Mouse (Mus musculus) MEL-GATA-1-ER (cell line): ENCODE data around the gene Fxyd3.

Experiments used
- DNase-seq: peaks from one replicate; pipeline ENCODE4 v3.0.0-alpha.2; 2012; ENCODE audit warnings: low read depth; ENCODE audit errors: extremely low read depth

The Fxyd3 gene

DNA sequence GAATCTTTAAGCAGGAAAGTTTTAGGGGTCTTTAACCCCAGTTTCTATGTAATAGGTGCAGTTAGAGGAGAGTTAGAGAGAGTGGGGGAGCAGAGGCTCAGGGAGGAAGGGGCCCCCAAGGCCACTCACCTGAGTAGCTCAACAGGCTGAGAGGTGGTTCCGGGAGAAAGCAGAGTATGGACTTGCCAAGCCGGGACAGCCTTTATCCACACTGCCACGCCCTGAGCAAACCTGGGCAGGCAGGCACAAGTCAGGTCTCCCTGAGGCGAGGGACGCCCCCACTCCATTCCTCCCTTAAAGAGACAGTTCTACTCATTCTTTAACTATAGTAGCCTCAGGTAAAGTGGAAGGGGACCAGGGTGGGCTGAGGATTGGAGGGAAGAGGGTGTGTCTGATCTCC lies at the start of gene Fxyd3:
Fxyd3 (minus strand) TSS at position 213 of the 400 bp plus-strand sequence.
- no peak for DNase-seq

DNA sequence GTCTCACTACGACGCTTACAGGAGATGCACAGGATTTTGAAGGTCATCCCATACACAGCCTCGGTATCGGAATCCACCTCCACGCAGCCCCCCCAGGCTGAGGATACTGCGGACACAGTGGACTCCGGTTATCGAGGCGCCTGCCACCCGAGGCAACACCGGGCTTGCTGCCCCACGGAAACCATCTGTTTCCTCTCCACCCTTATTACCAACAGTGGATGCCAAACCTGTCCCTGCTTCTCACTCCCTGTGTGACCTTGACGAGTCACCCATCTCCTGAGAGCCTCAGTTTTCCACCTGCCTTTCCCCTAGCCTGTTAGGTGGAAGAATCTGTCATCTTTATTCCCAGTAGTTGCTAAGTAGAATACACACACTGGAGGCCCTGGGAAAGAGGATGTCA lies 48.6 kb upstream of the Fxyd3 start:
- DNase-seq, result no peak

GRCm38 (mm10) chr7:31124381-31124780 lies 47.9 kb upstream of the Fxyd3 start:
- DNase-seq, result no peak

DNA sequence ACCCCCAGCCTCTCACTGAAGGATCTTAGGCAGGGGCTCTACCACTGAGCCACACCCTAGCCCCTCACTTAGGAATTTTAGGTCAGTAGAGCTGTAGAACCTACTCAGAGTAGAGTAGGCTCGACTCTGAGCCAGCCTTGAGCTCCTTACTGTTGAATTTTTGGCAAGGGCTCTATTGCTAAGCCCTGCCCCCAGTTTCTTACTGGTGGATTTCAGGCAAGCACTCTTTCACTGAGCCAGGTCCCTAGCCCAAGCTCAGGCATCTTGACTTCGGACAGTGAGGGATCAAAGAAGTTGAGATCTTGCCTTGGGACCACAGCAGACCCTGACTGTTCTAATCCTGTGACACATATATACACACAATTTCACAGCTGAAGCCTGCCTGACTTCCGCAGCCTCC lies 47.2 kb upstream of the Fxyd3 start:
- no peak for DNase-seq

DNA sequence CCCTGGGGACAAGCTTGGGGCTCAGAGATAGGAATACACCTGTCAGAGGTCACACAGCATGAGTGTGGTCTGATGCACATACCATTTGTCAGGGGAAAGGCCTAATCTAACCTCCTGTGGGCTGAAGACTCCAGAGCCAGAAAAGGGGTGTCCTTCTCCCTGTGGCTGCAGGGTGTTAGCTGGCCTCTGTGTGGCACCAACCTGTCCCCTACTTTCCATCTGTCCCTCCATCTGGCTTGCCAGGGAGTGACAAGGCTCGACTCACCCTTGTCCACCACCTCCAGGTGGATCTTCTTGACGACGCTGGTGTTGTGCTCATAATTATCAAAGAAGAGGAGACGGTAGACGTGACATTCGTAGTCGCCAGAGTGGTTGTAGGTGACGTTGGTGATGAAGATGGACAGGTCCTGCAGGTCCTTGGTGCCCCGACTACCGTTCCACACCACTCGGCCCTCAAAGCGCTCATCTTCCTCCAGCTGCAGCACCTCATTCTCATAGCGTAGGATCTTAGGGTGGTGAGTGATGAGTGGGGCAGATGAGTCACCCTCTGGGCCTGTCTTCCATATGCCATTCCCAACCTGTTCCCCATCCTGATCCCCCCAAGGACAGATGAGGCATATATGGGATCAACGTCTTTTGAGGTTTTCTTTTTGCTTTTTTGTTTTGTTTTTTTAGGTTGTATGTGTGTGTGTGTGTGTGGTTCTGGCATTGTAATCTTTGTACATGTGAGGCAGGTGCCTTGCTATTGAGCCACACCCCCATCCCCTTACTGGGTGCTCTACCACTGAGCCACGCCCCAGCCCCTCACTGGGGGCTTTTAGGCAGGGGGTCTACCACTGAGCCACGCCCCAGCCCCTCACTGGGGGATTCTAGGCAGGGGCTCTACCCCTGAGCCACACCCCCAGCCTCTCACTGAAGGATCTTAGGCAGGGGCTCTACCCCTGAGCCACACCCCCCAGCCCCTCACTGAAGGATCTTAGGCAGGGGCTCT lies 46.4 kb upstream of the Fxyd3 start:
- DNase-seq, result no peak

GRCm38 (mm10) chr7:31119556-31119955 lies 43.1 kb upstream of the Fxyd3 start:
- DNase-seq, result no peak

GRCm38 (mm10) chr7:31118486-31118885 lies 42.0 kb upstream of the Fxyd3 start:
- no peak for DNase-seq

- no peak for DNase-seq
Observed at GRCm38 (mm10) chr7:31117465-31117864, 41.0 kb upstream of the Fxyd3 start.

DNA sequence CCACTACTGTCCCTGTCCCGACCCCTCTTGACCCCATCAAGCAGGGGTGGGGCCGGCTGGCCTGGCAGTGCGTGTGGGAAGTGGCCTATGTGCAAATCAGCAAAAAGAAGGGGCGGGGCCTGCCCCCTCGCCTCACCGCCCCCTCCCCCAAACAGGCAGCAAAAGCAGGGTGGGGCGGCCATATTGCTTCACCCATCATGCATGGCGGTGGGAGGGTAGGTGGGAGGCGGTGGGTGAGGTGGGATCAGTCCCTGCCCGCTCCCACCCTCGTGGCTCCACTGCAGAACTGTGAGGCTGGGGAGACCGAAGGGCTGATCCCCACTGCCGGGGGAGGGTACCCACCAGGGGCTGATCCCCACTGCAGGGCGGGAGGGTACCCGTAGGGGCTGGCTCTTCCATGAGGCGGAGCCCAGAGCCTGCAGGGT lies 40.2 kb upstream of the Fxyd3 start:
- no peak for DNase-seq

DNA sequence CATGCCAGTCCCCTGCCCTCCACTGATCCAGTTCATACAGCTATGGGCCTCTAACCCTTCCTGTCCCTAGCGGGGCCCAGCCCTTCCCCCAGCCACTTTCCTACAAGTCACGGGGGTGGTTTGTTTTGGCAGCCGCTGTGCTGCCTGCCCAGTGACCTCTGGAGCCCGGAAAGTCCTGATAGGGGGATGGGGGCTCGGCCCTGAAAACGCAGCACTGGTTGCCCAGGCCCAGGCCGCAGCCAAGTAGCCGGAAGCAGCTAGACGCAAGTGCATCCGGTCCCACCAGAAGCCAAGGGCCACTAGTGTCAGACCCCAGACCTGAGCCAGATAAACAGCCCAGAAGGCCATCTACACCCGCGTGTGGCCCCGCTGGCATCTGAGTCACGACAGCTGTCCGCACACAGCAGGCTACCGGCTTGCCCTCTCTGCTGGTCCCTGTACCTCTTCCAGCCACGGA lies 39.1 kb upstream of the Fxyd3 start:
- no peak for DNase-seq

DNA sequence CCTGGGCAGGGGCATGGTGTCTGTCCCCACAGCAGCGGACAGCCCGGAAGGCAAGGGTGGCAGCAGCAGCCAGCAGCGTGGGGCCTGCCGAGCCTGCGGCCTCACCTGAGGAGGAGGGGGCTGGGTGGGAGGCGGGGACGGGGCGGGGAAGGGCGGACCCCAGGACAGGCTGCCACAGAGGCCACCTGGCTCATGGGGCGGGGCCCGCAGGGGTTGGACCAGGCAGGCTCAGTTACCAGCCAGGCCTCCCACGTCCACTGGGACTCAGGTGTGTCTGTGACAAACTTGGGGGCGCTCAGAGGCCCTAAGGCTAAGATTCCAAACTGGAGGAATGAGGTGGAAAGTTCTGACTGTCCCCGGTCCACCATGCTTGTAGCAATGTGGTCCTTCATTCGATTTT lies 38.7 kb upstream of the Fxyd3 start, which contains the start of gene Hpn:
Hpn (minus strand) TSS at position 109 of the 400 bp plus-strand sequence.
- no peak for DNase-seq

DNA sequence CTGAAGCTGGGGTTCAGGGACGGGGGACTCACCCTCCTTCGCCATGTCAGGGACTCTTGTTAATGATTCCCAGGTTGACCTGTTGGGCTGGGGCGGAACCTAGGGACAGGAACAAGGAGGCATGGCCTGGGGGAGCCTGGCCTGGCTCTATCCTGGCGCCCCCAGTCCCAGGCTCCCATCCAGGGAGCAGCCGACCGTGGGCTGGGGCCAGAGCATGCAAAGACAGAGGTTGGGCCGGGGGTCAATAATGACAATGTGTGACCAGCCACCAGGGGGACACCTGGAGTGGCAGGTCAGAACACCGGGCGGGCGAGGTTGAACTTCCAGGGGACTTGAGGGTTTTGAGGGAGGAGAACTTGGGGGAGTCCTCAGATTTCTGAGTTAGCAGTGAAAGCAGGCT lies 38.1 kb upstream of the Fxyd3 start:
- no peak for DNase-seq

- no peak for DNase-seq
Observed at GRCm38 (mm10) chr7:31113800-31114199, 37.3 kb upstream of the Fxyd3 start.

DNA sequence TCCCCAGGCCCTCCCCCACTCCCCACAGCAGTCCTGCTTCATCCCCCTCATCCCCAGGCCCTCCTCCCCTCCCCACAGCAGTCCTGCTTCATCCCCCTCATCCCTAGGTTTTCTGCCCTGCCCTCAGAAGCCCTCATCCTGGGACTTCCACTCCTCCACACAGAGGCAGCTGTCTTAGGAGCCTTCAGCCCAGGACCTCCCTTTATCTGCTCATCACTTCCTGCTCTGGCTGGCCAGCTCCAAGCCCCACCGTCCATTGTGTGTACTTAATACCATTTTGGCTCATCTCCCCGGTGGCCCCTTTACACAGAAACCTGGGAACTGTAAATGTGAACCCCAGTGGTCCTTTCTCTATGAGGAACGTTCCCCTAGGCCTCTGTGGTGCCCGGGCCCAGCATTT lies 35.5 kb upstream of the Fxyd3 start:
- DNase-seq, result no peak

DNA sequence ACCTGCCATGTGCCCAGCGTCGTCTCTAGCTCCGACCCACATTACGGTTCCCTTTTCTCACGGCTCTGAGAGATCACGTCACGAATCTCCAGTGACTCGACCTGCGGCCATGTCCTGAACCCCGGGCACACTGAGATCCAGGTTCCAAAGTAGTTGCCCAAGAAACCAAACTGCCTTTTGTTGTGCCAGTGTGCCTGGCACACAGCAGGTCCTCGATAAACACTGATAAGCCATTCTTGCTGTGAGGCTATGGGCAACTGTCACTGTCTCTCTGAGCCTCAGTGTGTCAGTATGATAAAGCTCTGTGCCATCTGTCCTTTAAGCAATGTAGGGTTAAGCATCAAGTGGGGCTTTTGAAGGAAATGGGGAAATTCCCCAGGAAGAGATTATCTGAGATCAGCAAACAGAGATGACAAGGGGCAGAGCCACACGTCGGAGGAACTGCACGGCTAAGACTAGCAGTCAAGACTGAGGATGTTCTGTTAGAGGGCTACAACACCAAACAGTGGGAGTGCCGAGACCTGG lies 34.4 kb upstream of the Fxyd3 start:
- peak; percentile 69 for DNase-seq

- no peak for DNase-seq
Observed at GRCm38 (mm10) chr7:31109796-31110195, 33.3 kb upstream of the Fxyd3 start.

GRCm38 (mm10) chr7:31109091-31109490 lies 32.6 kb upstream of the Fxyd3 start:
- DNase-seq, result no peak

DNA sequence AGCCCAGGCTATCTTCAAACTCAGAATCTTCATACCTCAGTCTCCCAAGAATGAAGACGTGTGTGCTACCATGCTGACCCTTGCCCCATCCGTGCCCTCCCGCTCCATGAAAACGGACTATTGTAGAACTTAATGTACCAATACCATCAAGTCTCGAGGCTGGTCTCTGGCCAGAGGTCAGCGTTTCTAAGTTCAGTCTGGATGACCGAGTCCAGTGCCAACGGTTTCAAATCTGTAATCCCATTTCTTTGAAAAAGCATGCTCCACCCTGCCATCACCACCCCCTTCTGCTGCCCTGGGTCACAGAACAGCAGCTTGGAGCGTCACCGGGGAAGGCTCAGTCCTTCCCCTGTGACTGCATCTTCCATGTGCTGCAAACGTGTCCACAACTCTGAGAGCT lies 31.3 kb upstream of the Fxyd3 start:
- no peak for DNase-seq

GRCm38 (mm10) chr7:31106166-31106565 lies 29.7 kb upstream of the Fxyd3 start:
- no peak for DNase-seq

DNA sequence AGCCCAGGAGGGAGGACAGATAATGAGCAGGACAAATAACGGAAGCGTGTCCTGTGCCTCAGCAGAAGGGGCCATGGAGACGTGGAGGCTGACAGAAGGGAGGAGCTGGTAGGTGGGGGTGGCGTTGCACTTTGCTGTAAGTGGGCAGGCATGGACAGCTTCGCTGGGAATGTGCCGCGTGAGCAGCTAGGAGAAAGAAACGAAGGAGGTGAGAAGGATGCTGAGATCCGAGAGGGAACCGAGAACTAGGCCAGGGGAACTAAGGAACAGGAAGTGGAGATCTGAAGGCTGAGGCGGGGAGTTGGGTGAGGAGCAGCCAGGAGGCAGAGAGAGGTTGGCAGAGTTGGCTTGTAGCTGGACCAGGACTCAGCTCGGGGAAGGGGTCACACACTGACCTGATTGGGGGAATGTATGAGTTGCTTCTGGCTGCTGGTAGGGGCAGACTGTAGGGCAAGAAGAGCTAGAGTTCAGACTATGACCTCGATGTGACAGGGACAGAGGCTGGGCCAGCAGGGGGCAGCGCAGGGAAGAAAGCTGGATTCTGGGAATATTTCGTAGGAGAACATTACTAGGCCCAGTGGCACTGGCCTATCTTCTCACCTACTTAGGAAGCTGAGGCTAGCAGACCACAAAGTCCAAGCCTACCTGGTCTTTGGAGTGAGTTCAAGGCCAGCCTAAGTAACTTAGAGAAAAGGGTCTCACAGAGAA lies 28.7 kb upstream of the Fxyd3 start:
- DNase-seq, result no peak

DNA sequence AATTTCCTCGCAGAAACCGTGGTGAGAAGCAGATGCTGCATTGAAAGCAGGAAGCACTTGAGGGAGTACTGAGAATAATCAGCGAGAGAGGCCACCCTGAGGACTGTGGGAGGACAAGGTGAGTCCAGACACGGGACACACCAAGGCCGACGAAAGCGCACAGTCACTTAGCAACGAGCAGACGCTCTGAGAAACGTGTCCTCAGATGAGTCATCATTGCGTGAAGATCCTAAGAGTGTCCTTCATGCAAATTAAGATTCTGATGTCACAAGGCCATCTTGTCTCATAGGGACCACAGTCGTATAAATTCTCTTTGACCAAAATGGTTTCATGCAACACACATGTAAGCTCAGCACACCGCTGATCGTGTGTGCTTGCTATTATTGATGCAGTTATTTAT lies 24.3 kb upstream of the Fxyd3 start:
- DNase-seq, result no peak

DNA sequence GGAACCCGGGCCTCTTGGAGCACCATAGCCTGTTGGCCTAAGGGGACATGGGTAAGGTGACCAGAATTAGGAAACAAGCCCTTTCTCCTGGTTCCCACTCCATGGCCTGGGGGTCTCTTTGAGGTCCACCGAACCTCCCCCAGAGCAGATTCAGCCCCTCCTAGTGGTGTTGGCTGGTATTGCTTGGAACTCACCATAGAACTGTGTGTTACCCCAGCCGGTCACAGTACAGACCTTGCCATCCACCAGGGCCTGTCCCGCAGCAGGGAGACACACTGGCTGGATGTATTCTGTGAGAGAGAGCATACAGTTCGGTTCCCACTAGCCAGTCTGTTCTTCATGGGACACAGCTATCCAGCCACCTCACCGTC lies 23.1 kb upstream of the Fxyd3 start:
- DNase-seq, result no peak
